Mouse (Mus musculus): ENCODE measurements at regions not wholly inside any gene's neighbourhood (a gene's known extent, or its start where the extent isn't known, plus 50 kb on each side); places are given as distances from the start of the nearest gene placed in this dataset.
A peak's percentile ranks its signal among the peaks of the same experiment; 100 is the strongest.

DNA sequence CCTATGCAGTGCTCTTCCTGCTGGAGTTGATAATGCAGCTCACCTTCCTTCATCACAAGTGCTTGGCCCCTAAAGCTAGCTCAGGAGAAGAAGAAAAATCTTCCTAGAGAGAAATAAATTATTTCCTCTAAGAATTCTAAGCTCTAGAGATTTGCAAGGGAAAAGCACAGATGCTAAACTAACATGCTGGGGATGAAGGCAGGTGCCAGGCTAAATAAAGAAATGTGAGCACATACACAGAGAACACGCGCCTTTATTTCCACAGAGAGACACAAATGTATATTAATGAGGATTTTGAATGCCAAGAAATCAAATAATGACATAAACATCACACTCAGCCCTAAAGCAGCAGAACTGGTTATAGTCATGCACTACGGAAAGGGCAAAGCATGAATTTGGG is 229.5 kb upstream of the Mamld1 start:
- no peak for DNase-seq (ENCODE audit: low read depth, low spot score)

DNA sequence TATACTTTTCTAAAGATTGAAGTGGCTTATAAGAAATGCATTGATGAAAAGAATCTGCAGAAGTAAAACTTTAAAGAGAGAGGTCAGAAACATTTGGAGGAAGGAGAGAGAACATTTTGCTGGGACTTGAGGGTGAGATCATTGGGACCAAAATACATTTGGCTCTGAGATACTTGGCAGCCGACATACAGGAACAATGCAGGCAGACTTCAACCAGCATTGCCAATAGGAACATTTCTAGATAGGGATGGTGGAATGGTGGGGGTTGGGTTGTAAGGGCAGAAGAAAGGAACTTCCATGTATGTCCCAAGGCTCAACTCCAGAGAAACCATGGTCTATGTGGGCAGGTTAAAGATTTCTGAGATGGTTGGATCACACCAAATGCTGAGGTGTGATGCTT is 232.3 kb upstream of the Mamld1 start:
- no peak for DNase-seq (ENCODE audit: low read depth, low spot score)

DNA sequence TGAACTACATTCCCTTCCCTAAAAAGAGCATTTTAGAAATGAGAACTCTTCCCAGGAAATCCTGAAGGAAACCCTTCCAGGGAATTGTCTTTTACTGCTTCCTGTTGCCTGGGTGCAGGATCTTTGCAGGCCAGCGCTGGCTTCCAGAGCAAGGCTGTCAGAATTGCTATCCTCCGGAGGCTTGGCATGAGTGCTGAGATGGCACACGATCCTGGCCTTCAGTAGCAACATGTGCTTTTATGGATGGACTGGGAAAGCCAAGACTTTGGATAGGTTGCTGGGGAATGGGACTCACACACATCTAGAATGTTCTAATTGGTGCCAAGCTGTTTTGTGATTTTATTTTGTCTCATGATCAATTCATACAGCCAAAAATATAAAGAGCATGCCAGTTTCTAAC is 233.4 kb upstream of the Mamld1 start:
- no peak for DNase-seq (ENCODE audit: low read depth, low spot score)

DNA sequence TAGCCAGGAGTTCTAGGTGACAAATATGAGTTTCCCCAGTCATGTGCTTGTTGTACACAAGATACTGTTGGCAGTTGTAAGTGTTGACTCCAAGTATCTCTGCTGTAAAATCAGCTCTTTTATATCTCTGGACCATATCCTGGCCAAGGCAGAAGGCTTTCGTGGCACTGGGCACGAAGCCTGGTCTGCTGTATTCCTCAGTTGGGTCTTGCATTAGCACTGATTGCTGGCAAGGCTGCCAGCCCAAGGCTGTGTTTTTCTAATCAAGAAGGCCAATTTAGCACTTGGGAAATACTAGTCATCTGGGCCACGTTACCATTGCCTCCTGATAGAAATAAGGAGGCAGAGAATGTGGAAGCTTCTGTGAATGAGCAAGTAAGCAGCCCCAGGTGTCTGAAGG is 258.3 kb upstream of the Mamld1 start:
- DNase-seq (ENCODE audit: low read depth, low spot score): no peak

DNA sequence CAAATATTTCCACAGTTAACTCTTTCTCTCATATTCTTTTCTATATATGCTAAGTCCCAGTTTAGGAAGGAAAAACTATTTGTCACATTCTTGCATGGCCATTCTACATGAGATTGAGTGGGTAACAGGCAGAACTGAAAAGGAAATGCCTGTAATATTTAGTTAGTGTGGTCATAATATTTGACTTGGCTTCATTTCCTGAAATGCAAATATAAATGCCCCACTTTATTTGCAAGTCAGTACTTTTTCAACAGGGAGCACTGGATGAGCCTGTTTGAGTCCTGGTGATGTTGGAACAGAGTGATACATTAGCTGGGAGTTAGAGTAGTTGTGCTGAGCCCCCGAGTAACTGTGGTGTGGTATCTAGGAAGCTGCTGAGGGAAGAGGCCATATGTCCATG is 285.9 kb upstream of the Tmem185a start:
- no peak for DNase-seq (ENCODE audit: low read depth, low spot score)

DNA sequence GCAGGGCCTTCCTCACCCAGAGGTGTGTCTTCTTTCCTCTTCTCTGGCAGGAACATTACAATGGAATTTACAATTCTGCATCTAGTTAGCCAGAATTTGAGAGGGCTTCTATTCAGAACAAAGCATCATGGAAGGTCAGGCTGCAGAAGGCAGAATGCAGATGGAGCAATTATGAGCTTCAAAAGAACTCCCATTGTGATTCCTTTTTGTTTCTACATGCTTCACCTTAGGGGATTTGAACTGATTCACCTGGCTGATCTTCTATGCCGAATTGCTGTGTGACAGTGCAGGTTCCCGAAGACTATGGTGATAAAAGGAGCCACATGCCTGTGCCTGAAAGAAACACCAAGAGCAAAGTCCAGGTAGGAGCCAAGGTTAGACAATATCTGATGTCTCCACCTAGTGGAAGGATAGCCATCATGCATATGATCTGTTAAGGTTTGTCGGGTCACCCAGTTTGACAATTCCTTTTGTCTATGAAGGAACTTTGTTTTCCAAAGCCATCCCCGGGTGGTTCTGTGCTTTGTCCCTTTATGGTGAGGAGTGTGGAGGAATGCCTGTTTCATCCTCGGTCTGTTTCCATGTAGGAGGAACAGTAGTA is 236.1 kb upstream of the Tmem185a start:
- peak; percentile 92 for DNase-seq (ENCODE audit: low read depth, low spot score)

DNA sequence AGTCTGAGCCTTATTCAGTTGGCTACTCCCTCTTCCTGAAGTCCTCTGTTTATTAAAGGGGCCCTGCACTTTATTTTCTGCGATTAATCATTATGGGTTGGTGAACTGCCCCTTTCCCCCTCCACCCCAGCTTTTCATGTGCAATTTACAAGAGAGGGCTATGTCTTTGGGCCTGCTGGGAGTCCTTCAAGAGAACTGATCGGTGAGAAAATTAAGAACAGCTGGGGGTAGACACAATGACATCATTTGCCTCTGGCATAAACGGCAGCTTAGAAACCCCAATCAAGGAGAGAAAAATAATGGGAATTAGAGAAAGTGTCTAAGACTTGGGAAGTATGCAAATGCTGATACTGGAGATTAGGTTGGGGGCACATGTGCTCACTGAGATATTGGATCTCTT is 205.2 kb upstream of the Tmem185a start:
- DNase-seq (ENCODE audit: low read depth, low spot score): no peak

DNA sequence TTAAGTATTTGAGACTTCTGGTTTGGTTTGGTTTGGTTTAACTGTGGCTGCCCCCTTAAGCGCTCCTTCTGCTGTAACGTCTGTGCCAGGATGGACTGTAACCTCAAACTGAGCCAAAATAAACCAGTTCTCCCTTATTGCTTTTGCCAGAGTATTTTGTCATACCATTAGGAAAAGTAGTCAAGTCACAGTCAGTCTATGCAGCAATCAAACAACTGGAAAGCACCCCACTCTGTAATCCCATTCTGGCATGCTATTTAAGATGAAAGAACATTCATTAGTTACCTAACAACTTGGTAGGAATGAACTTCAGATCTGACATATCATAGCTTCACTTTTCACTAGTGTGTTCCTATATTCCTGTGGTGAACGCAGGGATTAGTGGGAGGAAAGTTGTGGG is 190.1 kb upstream of the Tmem185a start:
- DNase-seq (ENCODE audit: low read depth, low spot score): no peak
